Mouse (Mus musculus) cerebellum, adult 8-10 months (tissue): Measurements from ENCODE around the gene Per2.

Source experiments
- DNase-seq: peaks from one replicate; pipeline ENCODE4 v3.0.0; 2022

Gene Per2

GRCm38 (mm10) chr1:91430761-91431160 lies 28.4 kb downstream of the Per2 start:
- DNase-seq = no peak

GRCm38 (mm10) chr1:91429212-91429611 lies 29.9 kb downstream of the Per2 start:
- no peak for DNase-seq

- peak; percentile 64 for DNase-seq
Measured at GRCm38 (mm10) chr1:91428614-91429013, 30.5 kb downstream of the Per2 start.

- no peak for DNase-seq
Measured at GRCm38 (mm10) chr1:91426397-91426796, 32.7 kb downstream of the Per2 start.

- DNase-seq = no peak
Measured at GRCm38 (mm10) chr1:91420601-91421065, 38.5 kb downstream of the Per2 start.

GRCm38 (mm10) chr1:91419862-91420600 lies 39.1 kb downstream of the Per2 start:
- DNase-seq = no peak

GRCm38 (mm10) chr1:91417991-91418390 lies 41.1 kb downstream of the Per2 start:
- DNase-seq = no peak

GRCm38 (mm10) chr1:91415311-91415710 lies 43.8 kb downstream of the Per2 start:
- no peak for DNase-seq

GRCm38 (mm10) chr1:91414903-91415302 lies 44.2 kb downstream of the Per2 start:
- DNase-seq = no peak

GRCm38 (mm10) chr1:91413898-91414594 lies 45.1 kb downstream of the Per2 start, which contains the start of gene Hes6:
Hes6 (minus strand) TSS chr1:91414038.
- DNase-seq = peak; percentile 80

- DNase-seq = no peak
Measured at GRCm38 (mm10) chr1:91413536-91413897, 45.6 kb downstream of the Per2 start.

GRCm38 (mm10) chr1:91413030-91413506 lies 46.1 kb downstream of the Per2 start:
- peak; percentile 89 for DNase-seq

GRCm38 (mm10) chr1:91412286-91413029 lies 46.7 kb downstream of the Per2 start:
- peak; percentile 50 for DNase-seq

GRCm38 (mm10) chr1:91411631-91412285 lies 47.4 kb downstream of the Per2 start:
- no peak for DNase-seq

- no peak for DNase-seq
Measured at GRCm38 (mm10) chr1:91407819-91408218, 51.3 kb downstream of the Per2 start.

- DNase-seq = peak; percentile 79
Measured at GRCm38 (mm10) chr1:91405406-91406169, 53.5 kb downstream of the Per2 start.

GRCm38 (mm10) chr1:91404976-91405375 lies 54.1 kb downstream of the Per2 start:
- no peak for DNase-seq

- peak; percentile 80 for DNase-seq
Measured at GRCm38 (mm10) chr1:91398260-91399062, 60.7 kb downstream of the Per2 start, which contains the start of gene Ilkap. Ilkap (minus strand) TSS chr1:91398815.

GRCm38 (mm10) chr1:91397927-91398259 lies 61.2 kb downstream of the Per2 start:
- no peak for DNase-seq

- DNase-seq = no peak
Measured at GRCm38 (mm10) chr1:91390369-91390768, 68.8 kb downstream of the Per2 start.

GRCm38 (mm10) chr1:91381091-91381471 lies 78.0 kb downstream of the Per2 start:
- no peak for DNase-seq
